9 mouse cellular contexts compared by ENCODE assay signal in genomic region chr2:180786732-180787131, GRCm38 (mm10). TPM values are rescaled to one million over a fixed set of nuclear protein-coding genes. Genes with fewer than 3 reads are reported as not detected.
DNase-seq lines count a peak whose midpoint lies in the region; ATAC-seq lines count a peak whose summit lies in the region.
"Had no signal": no experiment of that assay in that cellular context is flagged by ENCODE, and none has a peak within 500 bp of the region (broad histone marks: within the 10 kb centered on the region; RNA-seq: fewer than 3 reads in every experiment).

No protein-coding gene starts in this region.

- no peak for ATAC-seq in midbrain, embryonic 11.5 days (ENCODE audit: low FRiP score)
- ATAC-seq in midbrain, embryonic 15.5 days (replicated peaks) = no peak
- ATAC-seq in inflammation-experienced regulatory T-cells, adult 6 months = no peak

- DNase-seq in gastrocnemius, adult 18-20 months (ENCODE audit: low spot score) = peak; percentile 36
- no peak for DNase-seq in gastrocnemius, adult 8-10 months (ENCODE audit: low spot score in 2 of 2)
- DNase-seq in midbrain, embryonic 11.5 days (ENCODE audit: low spot score, missing footprints) = peak; percentile 91
- DNase-seq in MEL-GATA-1-ER (ENCODE audit: extremely low read depth, low read depth) = peak; percentile 19
- peak; percentile 75 to 77 for DNase-seq in cerebellum, postnatal 36 days
- peak; percentile 10 for DNase-seq in lung, postnatal 25 days (ENCODE audit: low spot score)

- H3K27ac ChIP-seq in midbrain, embryonic 11.5 days (ENCODE audit: low read depth, low read length) = no peak overlapping the region
- no peak overlapping the region for H3K27ac ChIP-seq in midbrain, embryonic 15.5 days

- H3K4me2 ChIP-seq in midbrain, embryonic 11.5 days = no peak overlapping the region
- no peak overlapping the region for H3K4me2 ChIP-seq in midbrain, embryonic 15.5 days

- no peak overlapping the region for H3K9ac ChIP-seq in midbrain, embryonic 11.5 days (ENCODE audit: low read length)
- no peak overlapping the region for H3K9ac ChIP-seq in midbrain, embryonic 15.5 days

- no peaks in the 10 kb centered on the region for H3K9me3 ChIP-seq in midbrain, embryonic 11.5 days (ENCODE audit: control insufficient read depth, low read length)
- no peaks in the 10 kb centered on the region for H3K9me3 ChIP-seq in midbrain, embryonic 15.5 days

- no peak overlapping the region for H3K4me3 ChIP-seq in midbrain, embryonic 11.5 days (ENCODE audit: low read depth, low read length)
- no peak overlapping the region for H3K4me3 ChIP-seq in midbrain, embryonic 15.5 days
- H3K4me3 ChIP-seq: myocyte had no signal

- H3K27me3 ChIP-seq in midbrain, embryonic 11.5 days (ENCODE audit: control insufficient read depth, insufficient read depth, low read length) = no peaks in the 10 kb centered on the region
- H3K27me3 ChIP-seq in midbrain, embryonic 15.5 days (replicated peaks) = no peaks in the 10 kb centered on the region

- H3K4me1 ChIP-seq in midbrain, embryonic 11.5 days (ENCODE audit: control insufficient read depth, insufficient read depth, low read length) = no peaks in the 10 kb centered on the region
- peaks cover 16% of the 10 kb centered on the region for H3K4me1 ChIP-seq in midbrain, embryonic 15.5 days

- H3K36me3 ChIP-seq in midbrain, embryonic 11.5 days (ENCODE audit: control insufficient read depth, insufficient read depth, low read length) = no peaks in the 10 kb centered on the region
- no peaks in the 10 kb centered on the region for H3K36me3 ChIP-seq in midbrain, embryonic 15.5 days (replicated peaks)

RNA-seq across cellular contexts. Expression of gene Bhlhe23, which starts 10.0 kb away (rescaled TPM):
- total RNA-seq in gastrocnemius, adult 18-20 months (2021) = not detected
- total RNA-seq in gastrocnemius, adult 8-10 months (2022) = not detected
- 22.2 and 23.5 TPM in 2 replicates for polyA plus RNA-seq in midbrain, embryonic 11.5 days (2014; fragmentation: Nextera tagmentation; extraction: Ambion mirVana)
- polyA plus RNA-seq in midbrain, embryonic 15.5 days (2015; fragmentation: Nextera tagmentation; extraction: Ambion mirVana) = 14.9 and 16.5 TPM in 2 replicates
- polyA plus RNA-seq in inflammation-experienced regulatory T-cells, adult 6 months (2017; shearing (Covaris generic)) = not detected
- polyA plus RNA-seq: myocyte had no signal

Comparison
In these comparisons a context has a peak if more than half of its experiments do, and no peak if none do; other contexts are left out.
1. DNase-seq: peak in gastrocnemius, adult 18-20 months (single experiment), midbrain, embryonic 11.5 days (single experiment), MEL-GATA-1-ER (single experiment), cerebellum, postnatal 36 days (2 of 2) and lung, postnatal 25 days (single experiment); none in gastrocnemius, adult 8-10 months (0 of 2).
2. RNA of gene Bhlhe23, which starts 10.0 kb away (polyA plus RNA-seq): 22.2 to 23.5 TPM in midbrain, embryonic 11.5 days and 14.9 to 16.5 TPM in midbrain, embryonic 15.5 days; not detected in inflammation-experienced regulatory T-cells, adult 6 months; every median in the first group is over 10 times any median in the second.